Mouse (Mus musculus): Measurements from ENCODE around the gene Slc22a6.

DNA sequence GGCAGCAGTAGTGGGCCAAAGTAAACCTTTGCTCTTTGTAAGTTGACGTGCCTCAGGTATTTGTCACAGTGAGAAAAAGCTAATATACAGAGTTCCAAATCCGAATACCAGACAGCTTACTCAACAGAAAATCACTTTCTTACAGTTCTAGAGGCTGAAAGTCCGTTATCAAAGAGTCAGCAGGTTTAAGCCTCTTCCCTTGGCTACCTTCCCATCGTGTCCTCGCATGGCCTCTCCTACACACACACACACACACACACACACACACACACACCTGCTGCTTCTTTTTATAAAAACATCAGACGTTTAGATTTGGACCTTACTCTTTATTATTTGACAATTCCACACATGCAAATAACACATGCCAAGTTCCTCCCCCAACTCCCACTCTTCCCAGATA is 13.0 kb downstream of the Slc22a6 start:
- TF ChIP-seq CTCF (IDR thresholded peaks at IDR 0.05; ENCODE audit: low read depth, low read length) (no peak), POLR2A (IDR thresholded peaks at IDR 0.05; ENCODE audit: extremely low read depth, insufficient read depth, low read length) (no peak)
